Mouse (Mus musculus) MN1 (cell line): ENCODE results near the gene Bend6.
"Not testable (repeated sequence)": the region's sequence is repeated elsewhere in the genome, so short reads cannot be mapped to it uniquely, and the experiment has no call there.

Source experiments
- DNase-seq: peaks from one replicate; pipeline ENCODE4 v3.0.0-alpha.2; 2016; ENCODE audit warnings: low spot score

The Bend6 gene

GRCm38 (mm10) chr1:33906927-33907326 lies 689 bp downstream of the Bend6 start:
- peak; percentile 80 for DNase-seq

- no peak for DNase-seq
Measured at GRCm38 (mm10) chr1:33906216-33906615, 1.4 kb downstream of the Bend6 start.

DNA sequence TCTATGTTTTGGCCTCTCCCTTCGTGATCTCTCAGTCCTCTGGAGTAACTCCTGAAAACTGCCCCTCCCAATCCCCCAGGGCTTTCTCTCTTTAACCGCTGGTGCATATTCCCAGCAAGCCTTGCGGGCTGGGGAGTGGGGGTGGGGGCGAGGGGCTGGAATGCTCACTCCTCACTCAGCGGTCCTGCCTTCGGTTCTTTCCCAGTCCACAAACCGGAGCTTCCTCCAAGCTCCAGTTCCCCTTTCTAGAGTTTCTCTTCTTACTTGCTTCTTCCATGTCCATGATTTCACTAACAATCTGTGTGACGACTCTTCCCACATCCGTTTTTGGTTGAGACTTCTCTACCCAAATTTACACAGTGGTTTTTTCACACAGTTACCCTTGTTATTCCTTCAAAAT lies 4.0 kb downstream of the Bend6 start:
- peak; percentile 55 for DNase-seq

- no peak for DNase-seq
Measured at GRCm38 (mm10) chr1:33900175-33900574, 7.4 kb downstream of the Bend6 start.

GRCm38 (mm10) chr1:33898373-33898772 lies 9.2 kb downstream of the Bend6 start:
- no peak for DNase-seq

DNA sequence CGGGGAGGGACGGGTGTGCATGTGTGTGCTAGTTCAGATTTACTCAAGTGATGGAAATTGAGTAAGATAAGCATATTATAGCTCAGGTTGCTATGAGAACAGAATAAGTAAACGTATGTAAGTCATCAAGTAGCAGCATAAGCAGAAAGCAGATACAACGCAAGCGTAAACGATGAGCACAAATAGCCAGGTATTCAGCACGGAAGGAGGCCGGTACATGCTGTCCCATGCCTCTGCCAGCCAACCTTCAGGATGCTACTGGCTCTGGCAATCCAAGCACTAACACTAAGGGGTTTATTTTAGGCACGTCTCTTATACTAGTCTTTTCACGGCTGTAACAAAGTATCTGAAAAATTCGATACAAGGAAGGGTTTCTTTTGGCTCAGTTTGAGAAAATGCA lies 10.2 kb downstream of the Bend6 start:
- no peak for DNase-seq

GRCm38 (mm10) chr1:33896666-33897065 lies 10.9 kb downstream of the Bend6 start:
- DNase-seq: no peak

GRCm38 (mm10) chr1:33896116-33896515 lies 11.5 kb downstream of the Bend6 start:
- DNase-seq: no peak

DNA sequence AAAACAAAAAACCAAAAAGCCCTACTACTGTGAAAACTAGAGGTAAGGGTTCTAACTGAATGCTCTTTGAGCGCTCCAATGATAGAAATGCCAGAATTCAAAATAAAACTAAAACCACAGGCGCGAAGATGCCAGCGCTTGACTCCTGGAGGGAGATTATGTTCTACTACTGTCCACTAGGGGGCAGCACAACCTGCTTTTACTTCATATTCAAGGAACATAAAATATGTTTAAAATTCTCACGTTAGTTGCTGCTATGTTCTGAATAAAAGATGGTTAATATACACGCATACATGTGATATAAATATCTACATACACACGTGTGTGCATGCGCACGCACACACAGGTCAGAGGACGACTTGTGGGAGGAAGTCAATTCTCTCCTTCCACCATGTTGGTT lies 14.8 kb downstream of the Bend6 start:
- DNase-seq: peak; percentile 64

GRCm38 (mm10) chr1:33883102-33883839 lies 24.3 kb downstream of the Bend6 start:
- DNase-seq: peak; percentile 91

- DNase-seq: no peak
Measured at GRCm38 (mm10) chr1:33878170-33878569, 29.4 kb downstream of the Bend6 start.

GRCm38 (mm10) chr1:33876416-33876815 lies 31.2 kb downstream of the Bend6 start:
- DNase-seq: no peak

DNA sequence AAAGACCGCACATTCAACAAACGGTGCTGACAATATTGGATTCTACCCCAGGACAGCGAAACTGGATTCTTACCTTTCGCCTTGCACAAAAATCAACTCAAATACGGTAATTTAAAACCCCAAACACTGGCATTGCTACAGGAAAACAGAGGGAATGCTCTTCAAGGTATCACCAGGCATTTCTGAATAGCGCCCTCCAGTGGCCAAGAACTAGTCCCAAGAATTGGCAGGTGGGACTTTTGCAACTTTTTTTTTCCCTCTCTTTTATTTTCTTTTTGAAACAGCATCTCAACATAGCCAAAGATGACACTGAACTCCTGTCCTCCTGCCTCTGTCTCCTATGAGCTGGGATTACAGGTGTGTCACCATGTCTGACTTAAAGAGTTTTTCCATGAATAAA lies 31.9 kb downstream of the Bend6 start:
- peak; percentile 41 for DNase-seq

DNA sequence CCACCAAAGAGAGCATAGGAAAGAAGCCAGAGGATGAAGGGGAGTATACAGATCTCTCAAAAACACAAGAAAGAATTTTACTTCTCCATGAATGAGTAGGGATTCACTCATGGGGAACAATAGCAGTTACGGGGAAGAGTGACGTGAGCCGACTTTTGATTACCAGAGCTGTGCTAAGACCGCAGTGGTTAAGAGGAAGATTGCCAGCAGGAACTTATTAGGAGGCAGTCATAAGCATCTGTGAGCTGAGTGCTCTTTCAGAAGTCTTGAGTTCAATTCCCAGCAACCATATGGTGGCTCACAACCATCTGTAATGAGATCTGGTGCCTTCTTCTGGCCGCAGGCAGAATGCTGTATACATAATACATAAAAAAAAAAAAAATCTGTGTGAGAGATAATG lies 34.1 kb downstream of the Bend6 start:
- DNase-seq: no peak

DNA sequence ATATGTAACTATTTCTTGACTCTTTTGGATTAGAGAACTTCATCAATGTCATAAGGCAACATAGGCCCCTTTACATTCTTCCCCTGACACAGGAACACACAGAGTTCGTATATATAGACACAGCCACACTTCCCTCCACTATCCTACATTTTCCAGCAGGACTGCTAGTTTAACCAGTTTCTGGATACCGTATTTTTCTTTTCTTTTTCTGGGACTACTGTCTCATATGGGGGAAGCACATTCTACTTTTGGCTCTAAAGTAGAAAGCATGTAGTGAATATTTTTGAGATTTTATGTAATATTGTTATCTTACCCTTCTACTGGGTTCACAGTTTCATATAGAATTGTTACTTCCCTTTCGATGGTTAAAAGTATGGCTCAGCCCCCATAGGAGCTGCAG lies 38.2 kb downstream of the Bend6 start:
- DNase-seq: no peak

DNA sequence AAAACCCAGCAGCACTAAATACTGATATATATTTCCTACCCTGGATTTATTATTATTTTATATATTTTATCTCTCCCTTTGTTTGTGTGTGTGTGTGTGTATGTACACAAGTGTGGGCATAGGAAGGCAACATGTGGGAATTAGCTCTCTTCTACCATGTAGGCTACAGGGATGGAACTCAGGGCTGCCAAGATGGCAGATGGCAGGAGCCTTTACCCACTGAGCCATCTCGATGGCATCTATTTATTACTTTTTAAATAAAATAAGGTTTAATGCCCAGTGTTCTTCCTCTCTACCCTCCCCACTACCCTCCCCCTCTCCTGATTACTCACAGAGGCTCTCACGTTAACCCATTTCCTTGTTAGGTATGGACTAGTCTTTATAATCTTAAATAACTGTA lies 38.6 kb downstream of the Bend6 start:
- no peak for DNase-seq

- no peak for DNase-seq
Measured at GRCm38 (mm10) chr1:33846807-33847206, 60.8 kb downstream of the Bend6 start.

DNA sequence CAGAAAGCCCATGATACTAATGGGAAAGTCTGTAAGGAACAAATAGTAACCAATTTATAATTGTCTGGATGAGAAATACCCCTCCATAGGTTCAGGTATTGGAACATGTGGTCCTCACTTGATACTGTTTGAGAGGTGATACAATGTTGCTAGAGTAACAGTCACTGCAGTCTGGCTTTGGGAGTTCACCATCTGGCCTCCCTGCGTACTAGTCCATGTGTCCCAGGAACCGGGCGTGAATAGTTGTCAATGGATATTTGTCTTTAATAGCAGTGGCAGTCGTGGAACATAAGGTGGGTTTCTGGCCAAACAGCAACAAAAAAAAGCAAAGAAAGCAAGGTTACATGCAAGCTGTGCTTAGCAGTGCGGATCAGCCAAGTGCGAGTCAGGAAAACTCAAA lies 63.8 kb downstream of the Bend6 start:
- DNase-seq: no peak

- not testable (repeated sequence) for DNase-seq
Measured at GRCm38 (mm10) chr1:33838952-33839351, 68.7 kb downstream of the Bend6 start.

- no peak for DNase-seq
Measured at GRCm38 (mm10) chr1:33830586-33830985, 77.0 kb downstream of the Bend6 start.

DNA sequence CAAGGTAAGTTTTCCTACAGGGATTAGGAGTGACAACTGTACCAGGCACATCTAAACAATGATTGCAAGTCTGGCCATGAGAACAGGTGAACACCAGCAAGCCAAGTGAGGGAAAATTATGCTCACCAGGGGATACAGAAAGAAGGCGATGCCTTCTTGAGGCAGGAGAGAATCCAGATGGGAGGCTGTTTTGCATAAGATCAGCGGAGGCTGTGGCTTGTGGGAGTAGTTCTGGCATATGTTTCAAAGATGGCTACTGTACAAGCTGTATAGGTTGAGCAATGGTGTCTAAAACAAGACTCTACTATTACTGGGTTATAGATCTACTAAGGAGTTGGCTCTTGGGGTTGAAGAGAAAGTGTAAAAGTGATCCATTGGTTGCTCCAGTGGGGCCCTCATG lies 89.7 kb downstream of the Bend6 start:
- no peak for DNase-seq

DNA sequence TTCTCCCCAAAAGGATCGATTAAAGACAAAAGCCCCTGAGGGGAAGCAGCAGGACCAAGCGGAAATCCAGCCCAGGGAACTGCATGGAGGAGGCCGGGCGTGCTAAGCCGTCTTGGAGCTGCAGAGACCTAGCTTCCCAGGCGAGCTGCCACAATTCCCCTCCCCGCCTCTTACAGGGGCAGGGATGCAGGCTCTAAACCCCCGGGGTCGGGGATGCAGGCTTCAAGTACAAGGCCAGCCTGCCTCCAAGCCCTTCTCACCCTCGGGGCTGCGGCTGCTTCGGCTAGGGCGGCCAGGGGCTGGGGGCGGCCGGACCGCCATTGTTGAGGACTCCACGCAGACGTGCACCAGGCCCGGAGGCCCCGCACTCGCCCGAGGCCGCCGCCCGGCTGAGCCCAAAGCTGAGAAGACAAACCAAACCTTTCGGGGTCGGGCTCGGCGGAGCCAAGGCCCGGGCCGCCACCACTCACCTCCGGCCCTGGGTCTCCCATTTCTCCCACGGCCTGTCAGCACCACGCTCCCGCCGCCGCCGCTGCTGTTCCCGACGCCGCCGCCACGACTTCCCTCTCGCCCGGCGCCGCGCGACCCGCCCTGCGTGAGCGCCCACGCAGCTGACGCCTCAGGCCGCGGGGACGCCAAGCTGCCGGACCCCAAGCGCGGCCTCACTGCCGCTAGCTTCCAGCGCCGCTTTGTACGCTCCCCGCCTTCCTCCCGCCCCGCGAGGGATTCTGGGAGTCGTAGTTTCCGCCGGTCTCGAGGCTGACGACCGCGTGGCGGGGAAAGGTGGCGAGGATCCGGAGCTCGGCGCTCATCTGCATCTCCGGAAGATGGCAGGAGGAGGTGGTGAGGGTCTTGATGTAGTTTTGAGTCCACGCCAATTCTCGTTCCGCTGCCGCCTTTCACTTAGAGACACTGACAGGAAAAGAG lies 93.5 kb downstream of the Bend6 start, which contains the start of gene Zfp451:
Gene Zfp451, minus strand, starts transcription at position 728 of the 927 bp plus-strand sequence.
- peak; percentile 98 for DNase-seq

DNA sequence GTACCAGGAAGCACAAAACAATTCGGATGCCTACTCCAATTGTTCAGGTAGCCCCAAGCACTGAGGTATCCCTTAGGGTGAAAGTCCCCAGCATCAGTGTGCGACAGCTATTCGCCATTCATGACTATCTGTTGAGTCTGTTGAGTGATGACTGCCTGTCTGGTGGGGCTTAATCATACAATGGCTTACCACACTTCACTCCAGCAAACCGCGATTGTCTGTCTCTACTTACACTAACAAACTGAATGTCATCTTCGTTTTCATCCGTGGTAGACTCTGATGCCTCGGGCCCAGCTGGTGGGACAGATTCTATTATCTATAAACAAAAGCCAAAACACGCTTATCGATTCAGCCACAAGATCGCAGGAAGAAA lies 94.1 kb downstream of the Bend6 start:
- DNase-seq: no peak
